Mouse (Mus musculus) CD4-positive helper T cell, adult 2 months (primary cell): Measurements from ENCODE around the gene Ncapd2.

ENCODE experiments used
- DNase-seq: peaks from one replicate; pipeline ENCODE4 v3.0.0-alpha.2; 2012; ENCODE audit warnings: low read depth, missing footprints, low spot score

The Ncapd2 gene

GRCm38 (mm10) chr6:125215148-125215954 is 23.9 kb upstream of the Ncapd2 start, which contains the start of gene Vamp1:
Gene Vamp1 (plus strand): TSS chr6:125215551.
- DNase-seq = peak; percentile 93

- DNase-seq = no peak
These were observed 22.2 kb upstream of the Ncapd2 start for GRCm38 (mm10) chr6:125213715-125214114.

GRCm38 (mm10) chr6:125213129-125213528 is 21.6 kb upstream of the Ncapd2 start:
- no peak for DNase-seq

- no peak for DNase-seq
These were observed 21.1 kb upstream of the Ncapd2 start for GRCm38 (mm10) chr6:125212621-125213020.

- no peak for DNase-seq
These were observed 18.9 kb upstream of the Ncapd2 start for GRCm38 (mm10) chr6:125210436-125210835.

GRCm38 (mm10) chr6:125197166-125197565 is 5.7 kb upstream of the Ncapd2 start:
- DNase-seq = no peak

- DNase-seq = no peak
These were observed 4.8 kb upstream of the Ncapd2 start for GRCm38 (mm10) chr6:125196301-125196700.

GRCm38 (mm10) chr6:125195541-125196075 is 4.1 kb upstream of the Ncapd2 start:
- no peak for DNase-seq

GRCm38 (mm10) chr6:125193390-125193789 is 1.9 kb upstream of the Ncapd2 start:
- DNase-seq = no peak

- DNase-seq = no peak
These were observed 1.3 kb upstream of the Ncapd2 start for GRCm38 (mm10) chr6:125192841-125193240.

- peak; percentile 92 for DNase-seq
These were observed 664 bp upstream of the Ncapd2 start for GRCm38 (mm10) chr6:125192016-125192714.

GRCm38 (mm10) chr6:125190816-125191215 is 685 bp downstream of the Ncapd2 start:
- DNase-seq = no peak

- DNase-seq = no peak
These were observed 5.3 kb downstream of the Ncapd2 start for GRCm38 (mm10) chr6:125186203-125186602.

GRCm38 (mm10) chr6:125182133-125182532 is 9.4 kb downstream of the Ncapd2 start:
- no peak for DNase-seq

GRCm38 (mm10) chr6:125179601-125180000 is 11.9 kb downstream of the Ncapd2 start:
- DNase-seq = no peak

GRCm38 (mm10) chr6:125175469-125175868 is 16.0 kb downstream of the Ncapd2 start:
- no peak for DNase-seq

- no peak for DNase-seq
These were observed 18.2 kb downstream of the Ncapd2 start for GRCm38 (mm10) chr6:125173256-125173655.

GRCm38 (mm10) chr6:125172474-125172873 is 19.0 kb downstream of the Ncapd2 start:
- DNase-seq = no peak

- DNase-seq = no peak
These were observed 21.3 kb downstream of the Ncapd2 start for GRCm38 (mm10) chr6:125170194-125170593.

GRCm38 (mm10) chr6:125168086-125168485 is 23.4 kb downstream of the Ncapd2 start:
- DNase-seq = no peak

- no peak for DNase-seq
These were observed 24.4 kb downstream of the Ncapd2 start for GRCm38 (mm10) chr6:125166861-125167650.
